Mouse (Mus musculus) heart, adult 2 months (tissue): ENCODE results near the gene Prkg2. TPM values are rescaled to one million over a fixed set of nuclear protein-coding genes. Genes with fewer than 3 reads are reported as not detected.

ENCODE experiments used
- DNase-seq, 2 experiments: peaks; one replicate each; pipeline ENCODE4 v3.0.0; 2021
- H3K27ac ChIP-seq: fragments of 200-600 bp; 2 replicates; pipeline ENCODE4 v1.8.1; 2022
- H3K27me3 ChIP-seq: fragments of 200-500 bp; 2 replicates; pipeline ENCODE4 v1.6.1; 2012; ENCODE audit warnings: mild to moderate bottlenecking, low read length, inconsistent platforms, mixed read lengths; ENCODE audit not compliant: control insufficient read depth, insufficient read depth
- H3K36me3 ChIP-seq: fragments of 200-500 bp; 2 replicates; pipeline ENCODE4 v1.6.1; 2012; ENCODE audit warnings: low read length, inconsistent platforms; ENCODE audit not compliant: control insufficient read depth, insufficient read depth
- H3K4me1 ChIP-seq: fragments of 200-500 bp; 2 replicates; pipeline ENCODE4 v1.6.1; 2011; ENCODE audit warnings: low read length; ENCODE audit not compliant: control insufficient read depth, insufficient read depth
- H3K4me3 ChIP-seq: fragments of 200-600 bp; 2 replicates; pipeline ENCODE4 v1.8.1; 2022
- H3K79me2 ChIP-seq: fragments of 200-500 bp; replicated peaks from 2 replicates; pipeline ENCODE4 v1.6.1; 2012; ENCODE audit warnings: mild to moderate bottlenecking, inconsistent platforms, low read length, moderate library complexity, mixed read lengths; ENCODE audit not compliant: control insufficient read depth, insufficient read depth
- H3K9ac ChIP-seq: fragments of 200-500 bp; 2 replicates; pipeline ENCODE4 v1.6.1; 2012; ENCODE audit warnings: low read depth, mild to moderate bottlenecking, control low read depth, inconsistent platforms, low read length, mixed read lengths
- CTCF ChIP-seq: fragments of 200-600 bp; IDR thresholded peaks from 2 replicates; pipeline ENCODE4 v1.8.1; 2022; ENCODE audit warnings: antibody characterized with exemption, mild to moderate bottlenecking, moderate library complexity
- EP300 ChIP-seq: fragments of 200-500 bp; IDR thresholded peaks from 2 replicates; pipeline ENCODE4 v1.6.1; 2011; ENCODE audit warnings: low read depth, low read length, control low read depth; ENCODE audit not compliant: insufficient read depth
- POLR2A ChIP-seq: fragments of 200-500 bp; IDR thresholded peaks from 2 replicates; pipeline ENCODE4 v1.6.1; 2011; ENCODE audit warnings: mild to moderate bottlenecking, low read depth, low read length, control low read depth; ENCODE audit not compliant: insufficient read depth
- WGBS: fragments of 180-500 bp; shearing (Covaris S2); methylation state at CpG from one replicate; pipeline ENCODE4 v1.1.7; 2018; 5-methylcytosine and 5-hydroxymethylcytosine counted together
- intact Hi-C: fragments of 180-260 bp; cut with DNase I; formaldehyde crosslinking; loops from one replicate; pipeline ENCODE4 v1.15.1; 2025
- polyA plus RNA-seq: library from polyadenylated mRNA; depleted of rRNA; stranded (reverse); fragments of >200 nt; gene quantifications from 2 replicates; pipeline ENCODE4 v1.2.3, GENCODE M21; 2012
- total RNA-seq, 2 experiments: library from RNA; stranded (reverse); gene quantifications; 2 replicates each; pipeline ENCODE4 v1.2.3; 2021

Prkg2 gene
- total and polyA plus RNA-seq, 3 experiments: 0.04 to 0.52 (median 0.26) TPM

- no peak overlapping the region for H3K9ac ChIP-seq
- H3K36me3 ChIP-seq: no peaks in the 10 kb centered on the region
- no peak for DNase-seq
- TF ChIP-seq CTCF (no peak), POLR2A (no peak), EP300 (no peak)
- H3K4me3 ChIP-seq: no peak overlapping the region
- intact Hi-C loops: no loop called here
- H3K27me3 ChIP-seq: no peaks in the 10 kb centered on the region
- 76% methylated on average over 14 of the region's 14 CpGs for WGBS
- H3K79me2 ChIP-seq: no peaks in the 10 kb centered on the region
- H3K27ac ChIP-seq: no peak overlapping the region
- no peaks in the 10 kb centered on the region for H3K4me1 ChIP-seq
Observed at GRCm38 (mm10) chr5:99010448-99011151, 26.6 kb downstream of the Prkg2 start.

GRCm38 (mm10) chr5:98998104-98998503, 39.0 kb downstream of the Prkg2 start:
- Histone ChIP-seq H3K4me1 (no peaks in the 10 kb centered on the region), H3K4me3 (no peak overlapping the region), H3K79me2 (no peaks in the 10 kb centered on the region), H3K27ac (no peak overlapping the region), H3K9ac (no peak overlapping the region), H3K36me3 (no peaks in the 10 kb centered on the region), H3K27me3 (no peaks in the 10 kb centered on the region)
- intact Hi-C loops: no loop called here
- DNase-seq: no peak
- 64% methylated on average over 4 of the region's 4 CpGs for WGBS
- TF ChIP-seq CTCF (no peak), POLR2A (no peak), EP300 (no peak)

GRCm38 (mm10) chr5:98995767-98996166, 41.4 kb downstream of the Prkg2 start:
- Histone ChIP-seq H3K4me1 (no peaks in the 10 kb centered on the region), H3K27me3 (no peaks in the 10 kb centered on the region), H3K36me3 (no peaks in the 10 kb centered on the region), H3K79me2 (no peaks in the 10 kb centered on the region), H3K9ac (no peak overlapping the region), H3K4me3 (no peak overlapping the region), H3K27ac (no peak overlapping the region)
- intact Hi-C loops: no loop called here
- DNase-seq: no peak
- 58% methylated on average over 4 of the region's 4 CpGs for WGBS
- TF ChIP-seq POLR2A (no peak), CTCF (no peak), EP300 (no peak)

GRCm38 (mm10) chr5:98991600-98991999, 45.6 kb downstream of the Prkg2 start:
- intact Hi-C loops: no loop called here
- Histone ChIP-seq H3K27me3 (no peaks in the 10 kb centered on the region), H3K27ac (no peak overlapping the region), H3K79me2 (no peaks in the 10 kb centered on the region), H3K36me3 (no peaks in the 10 kb centered on the region), H3K4me3 (no peak overlapping the region), H3K4me1 (no peaks in the 10 kb centered on the region), H3K9ac (no peak overlapping the region)
- whole genome bisulfite sequencing: 75% methylated on average over 4 of the region's 4 CpGs
- DNase-seq: no peak
- TF ChIP-seq EP300: no peak
- TF ChIP-seq CTCF: no peak
- no peak for TF ChIP-seq POLR2A

- no peak for DNase-seq
- Histone ChIP-seq H3K4me1 (no peaks in the 10 kb centered on the region), H3K36me3 (no peaks in the 10 kb centered on the region), H3K9ac (no peak overlapping the region), H3K79me2 (no peaks in the 10 kb centered on the region), H3K27me3 (no peaks in the 10 kb centered on the region), H3K4me3 (no peak overlapping the region), H3K27ac (no peak overlapping the region)
- intact Hi-C loops: no loop called here
- WGBS: 44% methylated on average over 1 of the region's 1 CpGs
- no peak for TF ChIP-seq EP300
- no peak for TF ChIP-seq CTCF
- no peak for TF ChIP-seq POLR2A
Observed at GRCm38 (mm10) chr5:98987634-98988033, 49.5 kb downstream of the Prkg2 start.

- no peaks in the 10 kb centered on the region for H3K4me1 ChIP-seq
- TF ChIP-seq CTCF (no peak), EP300 (no peak), POLR2A (no peak)
- H3K27ac ChIP-seq: no peak overlapping the region
- no peaks in the 10 kb centered on the region for H3K27me3 ChIP-seq
- DNase-seq: no peak
- no peaks in the 10 kb centered on the region for H3K79me2 ChIP-seq
- WGBS: 66% methylated on average over 3 of the region's 3 CpGs
- no peaks in the 10 kb centered on the region for H3K36me3 ChIP-seq
- intact Hi-C loops: no loop called here
- H3K9ac ChIP-seq: no peak overlapping the region
- H3K4me3 ChIP-seq: no peak overlapping the region
Observed at GRCm38 (mm10) chr5:98987116-98987515, 50.0 kb downstream of the Prkg2 start.
